Mouse (Mus musculus) heart, embryonic 13.5 days (tissue): ENCODE results near the gene Fam71e1. TPM values are rescaled to one million over a fixed set of nuclear protein-coding genes. Genes with fewer than 3 reads are reported as not detected.

Experiments used
- ATAC-seq: fragments of 200-750 bp; cut with Nextera tagmentation; 2 replicates; pipeline ENCODE4 v1.8.0; 2017; ENCODE audit warnings: moderate TSS enrichment; ENCODE audit not compliant: insufficient number of reproducible peaks, low FRiP score, low TSS enrichment; ENCODE audit errors: extremely low read depth
- H3K27ac ChIP-seq: fragments of 300-500 bp; sonication (generic); replicated peaks from 2 replicates; pipeline ENCODE4 v1.5.1; 2015; ENCODE audit warnings: moderate library complexity, mild to moderate bottlenecking, inconsistent platforms
- H3K27me3 ChIP-seq: fragments of 300-500 bp; sonication (generic); replicated peaks from 2 replicates; pipeline ENCODE4 v1.6.1; 2015; ENCODE audit warnings: mild to moderate bottlenecking, inconsistent platforms
- H3K36me3 ChIP-seq: fragments of 300-500 bp; sonication (generic); 2 replicates; pipeline ENCODE4 v1.6.1; 2015; ENCODE audit warnings: mild to moderate bottlenecking, inconsistent platforms
- H3K4me1 ChIP-seq: fragments of 300-500 bp; sonication (generic); 2 replicates; pipeline ENCODE4 v1.6.1; 2015; ENCODE audit warnings: inconsistent platforms
- H3K4me2 ChIP-seq: fragments of 300-500 bp; sonication (generic); 2 replicates; pipeline ENCODE4 v1.6.1; 2015; ENCODE audit warnings: inconsistent platforms, mild to moderate bottlenecking, moderate library complexity
- H3K4me3 ChIP-seq: fragments of 300-500 bp; sonication (generic); 2 replicates; pipeline ENCODE4 v1.5.1; 2015; ENCODE audit warnings: moderate library complexity, mild to moderate bottlenecking, inconsistent platforms
- H3K9ac ChIP-seq: fragments of 300-500 bp; sonication (generic); 2 replicates; pipeline ENCODE4 v1.6.1; 2015; ENCODE audit warnings: inconsistent platforms, mild to moderate bottlenecking, moderate library complexity
- H3K9me3 ChIP-seq: fragments of 300-500 bp; sonication (generic); 2 replicates; pipeline ENCODE4 v1.6.1; 2016; ENCODE audit warnings: inconsistent platforms
- WGBS: fragments of 180-500 bp; shearing (Covaris S2); methylation state at CpG from one replicate; pipeline ENCODE4 v1.1.7; 2015; ENCODE audit warnings: mixed read lengths; 5-methylcytosine and 5-hydroxymethylcytosine counted together
- polyA plus RNA-seq: library from polyadenylated mRNA; unstranded; fragments of >200 nt; fragmentation: Nextera tagmentation; extraction: Ambion mirVana; gene quantifications from 2 replicates; pipeline ENCODE4 v1.2.1, GENCODE M21; 2015

Fam71e1 gene
- polyA plus RNA-seq, 1 experiment from 2014 or later, result 9.1 TPM

- Histone ChIP-seq H3K4me2 (peak overlapping the region; percentile 80), H3K9me3 (no peaks in the 10 kb centered on the region), H3K4me3 (peak overlapping the region; percentile 63), H3K27ac (peak overlapping the region; percentile 99), H3K4me1 (peaks cover 72% of the 10 kb centered on the region), H3K27me3 (peaks cover 8% of the 10 kb centered on the region; the same call in 1 of the 2 replicates), H3K36me3 (peaks cover 6% of the 10 kb centered on the region), H3K9ac (peak overlapping the region; percentile 97)
- peak; percentile 65 for ATAC-seq
- 11% methylated on average over 9 of the region's 9 CpGs for whole genome bisulfite sequencing
These were observed 23.3 kb upstream of the Fam71e1 start for GRCm38 (mm10) chr7:44472961-44473646.

DNA sequence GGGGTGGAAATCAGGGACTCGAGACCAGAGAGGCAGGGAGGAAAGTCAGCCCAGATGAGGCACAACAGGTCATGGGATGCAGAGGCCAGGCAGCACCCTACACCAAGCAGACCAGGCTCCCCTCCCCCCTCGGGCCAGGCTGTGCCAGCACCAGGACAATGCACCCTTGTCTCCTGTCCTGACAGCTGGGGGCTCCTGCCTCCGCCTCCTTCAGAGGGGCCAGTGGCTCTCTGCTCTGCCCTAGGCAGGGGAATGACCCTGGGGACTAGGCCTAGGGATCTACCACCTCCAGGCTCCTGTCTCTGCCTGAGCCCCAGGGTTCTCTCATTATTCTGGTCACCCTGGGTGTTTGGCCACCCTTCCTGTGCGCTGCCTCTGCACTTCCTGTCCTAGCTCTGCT, 22.0 kb upstream of the Fam71e1 start:
- Histone ChIP-seq H3K9ac (peak overlapping the region; percentile 97), H3K9me3 (no peaks in the 10 kb centered on the region), H3K36me3 (peaks cover 3% of the 10 kb centered on the region), H3K27ac (peak overlapping the region; percentile 99), H3K4me2 (peak overlapping the region; percentile 80), H3K4me3 (peak overlapping the region; percentile 63), H3K4me1 (peaks cover 66% of the 10 kb centered on the region), H3K27me3 (peaks cover 14% of the 10 kb centered on the region; the same call in 1 of the 2 replicates)
- WGBS, result 15% methylated on average over 4 of the region's 4 CpGs
- ATAC-seq, result no peak

DNA sequence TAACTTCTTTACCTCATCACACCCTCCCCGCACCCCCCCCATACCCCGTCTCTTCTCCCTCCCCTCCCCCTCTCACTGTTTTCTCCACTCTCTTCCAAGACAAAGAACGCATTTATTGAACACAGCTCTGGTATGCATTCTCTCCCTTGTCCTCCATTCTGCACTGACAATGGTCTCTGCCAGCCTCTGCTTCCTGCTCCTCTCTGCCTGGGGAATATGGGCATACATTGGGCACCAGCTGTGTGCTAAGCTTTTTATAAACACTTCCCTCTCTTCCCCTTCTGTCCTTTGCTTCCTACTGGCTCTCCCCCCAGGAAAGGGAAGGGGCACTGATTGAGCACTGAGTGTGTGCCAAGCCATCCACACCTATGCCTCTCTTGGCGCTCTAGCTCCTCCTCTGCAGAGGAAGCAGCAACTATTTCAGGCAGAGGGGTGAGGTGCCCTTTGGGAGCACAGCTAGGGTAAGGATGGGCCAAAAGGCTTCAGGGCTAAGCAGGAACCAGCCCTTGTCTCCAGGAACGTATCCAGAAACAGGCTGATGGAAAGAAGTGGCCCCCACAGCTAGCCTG, 21.3 kb upstream of the Fam71e1 start:
- Histone ChIP-seq H3K9ac (peak overlapping the region; percentile 97), H3K27ac (peak overlapping the region; percentile 99), H3K4me1 (peaks cover 63% of the 10 kb centered on the region), H3K9me3 (no peaks in the 10 kb centered on the region), H3K36me3 (no peaks in the 10 kb centered on the region), H3K4me3 (peak overlapping the region; percentile 63), H3K27me3 (peaks cover 17% of the 10 kb centered on the region; the same call in 1 of the 2 replicates), H3K4me2 (peak overlapping the region; percentile 80)
- 21% methylated on average over 5 of the region's 5 CpGs for WGBS
- no peak for ATAC-seq

DNA sequence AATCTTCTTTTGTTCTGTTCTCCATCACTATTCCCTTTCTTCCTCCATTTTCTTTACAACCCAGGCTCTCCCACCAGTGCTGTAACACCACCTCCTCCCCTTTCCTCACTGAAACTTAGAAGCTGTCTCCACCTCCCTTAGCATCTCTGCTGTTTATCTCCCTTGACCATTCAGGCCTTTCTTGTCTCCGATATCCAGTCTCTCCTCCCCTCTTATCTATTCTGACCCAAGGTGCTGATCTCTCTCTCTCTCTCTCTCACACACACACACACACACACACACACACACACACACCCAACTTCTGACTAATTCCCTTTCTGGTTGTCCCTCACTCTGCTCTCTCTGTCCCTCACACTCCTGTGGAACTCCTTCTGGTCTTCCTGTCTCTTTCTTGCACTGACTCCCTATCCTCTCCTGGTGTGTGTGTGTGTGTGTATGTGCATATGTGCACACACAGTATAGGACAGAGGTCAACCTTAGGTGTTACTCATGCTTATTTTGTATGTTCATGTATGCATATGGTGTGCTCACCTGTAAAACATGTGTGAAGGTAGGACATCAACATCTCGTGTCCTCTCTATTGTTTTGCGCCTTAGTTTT, 13.4 kb upstream of the Fam71e1 start:
- peaks cover 24% of the 10 kb centered on the region for H3K27me3 ChIP-seq
- H3K4me2 ChIP-seq, result peak overlapping the region; percentile 70
- peak overlapping the region; percentile 79 for H3K9ac ChIP-seq
- H3K9me3 ChIP-seq, result no peaks in the 10 kb centered on the region
- peak overlapping the region; percentile 79 for H3K27ac ChIP-seq
- ATAC-seq, result peak; percentile 47; the same call in 1 of the 2 replicates
- WGBS, result 43% methylated on average over 3 of the region's 3 CpGs
- H3K36me3 ChIP-seq, result peaks cover 27% of the 10 kb centered on the region
- H3K4me1 ChIP-seq, result peaks cover 68% of the 10 kb centered on the region
- H3K4me3 ChIP-seq, result peak overlapping the region; percentile 43

DNA sequence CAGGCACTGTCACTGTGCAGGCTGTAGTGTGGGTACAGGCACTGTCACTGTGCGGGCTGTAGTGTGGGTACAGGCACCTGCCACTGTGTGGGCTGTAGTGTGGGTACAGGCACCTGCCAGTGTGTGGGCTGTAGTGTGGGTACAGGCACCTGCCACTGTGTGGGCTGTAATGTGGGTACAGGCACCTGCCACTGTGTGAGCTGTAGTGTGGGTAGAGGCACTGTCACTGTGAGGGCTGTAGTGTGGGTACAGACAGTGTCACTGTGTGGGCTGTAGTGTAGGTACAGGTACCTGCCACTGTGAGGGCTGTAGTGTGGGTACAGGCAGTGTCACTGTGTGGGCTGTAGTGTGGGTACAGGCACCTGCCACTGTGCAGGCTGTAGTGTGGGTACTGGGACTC, 12.3 kb upstream of the Fam71e1 start:
- peak overlapping the region; percentile 23 for H3K4me3 ChIP-seq
- no peaks in the 10 kb centered on the region for H3K9me3 ChIP-seq
- WGBS, result 90% methylated on average over 1 of the region's 1 CpGs
- peaks cover 19% of the 10 kb centered on the region for H3K27me3 ChIP-seq
- H3K36me3 ChIP-seq, result peaks cover 34% of the 10 kb centered on the region
- H3K4me2 ChIP-seq, result peak overlapping the region; percentile 55
- no peak for ATAC-seq
- peaks cover 64% of the 10 kb centered on the region for H3K4me1 ChIP-seq
- peak overlapping the region; percentile 63 for H3K9ac ChIP-seq
- peak overlapping the region; percentile 65 for H3K27ac ChIP-seq

- ATAC-seq, result no peak
- H3K4me1 ChIP-seq, result peaks cover 59% of the 10 kb centered on the region
- WGBS, result 23% methylated on average over 5 of the region's 5 CpGs
- H3K9me3 ChIP-seq, result no peaks in the 10 kb centered on the region
- peak overlapping the region; percentile 55 for H3K4me2 ChIP-seq
- H3K27me3 ChIP-seq, result peaks cover 13% of the 10 kb centered on the region
- peak overlapping the region; percentile 65 for H3K27ac ChIP-seq
- peak overlapping the region; percentile 23; the same call in 1 of the 2 replicates for H3K4me3 ChIP-seq
- peaks cover 41% of the 10 kb centered on the region for H3K36me3 ChIP-seq
- H3K9ac ChIP-seq, result peak overlapping the region; percentile 63; the same call in 1 of the 2 replicates
These were observed 11.4 kb upstream of the Fam71e1 start for GRCm38 (mm10) chr7:44484841-44485571.

DNA sequence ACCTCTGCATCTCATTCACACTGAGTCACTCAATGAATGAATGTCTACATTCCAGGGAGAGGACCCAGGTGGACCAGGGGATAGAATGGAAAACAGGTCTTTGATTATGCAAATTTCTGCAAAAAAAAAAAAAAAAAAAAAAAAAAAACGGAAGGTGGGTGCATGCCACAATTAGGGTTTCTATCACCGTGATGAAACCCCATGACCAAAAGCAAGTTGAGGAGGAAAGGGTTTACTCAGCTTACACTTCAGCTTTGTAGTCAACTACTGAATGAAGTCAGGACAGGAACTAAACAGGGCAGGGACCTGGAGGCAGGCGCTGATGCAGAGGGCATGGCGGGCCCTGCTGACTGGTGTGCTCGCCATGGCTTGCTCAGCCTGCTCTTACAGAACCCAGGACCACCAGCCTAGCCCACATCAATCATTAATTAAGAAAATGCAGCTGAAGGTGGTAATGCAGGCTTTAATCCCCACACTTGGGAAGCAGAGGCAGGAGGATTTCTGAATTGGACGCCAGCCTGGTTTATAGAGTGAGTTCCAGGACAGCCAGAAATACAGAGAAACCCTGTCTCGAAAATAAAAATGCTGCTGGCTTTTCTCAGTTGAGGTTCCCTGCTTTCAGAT, 10.7 kb upstream of the Fam71e1 start:
- peaks cover 8% of the 10 kb centered on the region for H3K27me3 ChIP-seq
- peaks cover 48% of the 10 kb centered on the region for H3K36me3 ChIP-seq
- 57% methylated on average over 7 of the region's 7 CpGs for WGBS
- H3K9ac ChIP-seq, result peak overlapping the region; percentile 47; the same call in 1 of the 2 replicates
- no peak overlapping the region for H3K4me3 ChIP-seq
- ATAC-seq, result no peak
- peaks cover 59% of the 10 kb centered on the region for H3K4me1 ChIP-seq
- H3K27ac ChIP-seq, result peak overlapping the region; percentile 60
- no peaks in the 10 kb centered on the region for H3K9me3 ChIP-seq
- no peak overlapping the region for H3K4me2 ChIP-seq

DNA sequence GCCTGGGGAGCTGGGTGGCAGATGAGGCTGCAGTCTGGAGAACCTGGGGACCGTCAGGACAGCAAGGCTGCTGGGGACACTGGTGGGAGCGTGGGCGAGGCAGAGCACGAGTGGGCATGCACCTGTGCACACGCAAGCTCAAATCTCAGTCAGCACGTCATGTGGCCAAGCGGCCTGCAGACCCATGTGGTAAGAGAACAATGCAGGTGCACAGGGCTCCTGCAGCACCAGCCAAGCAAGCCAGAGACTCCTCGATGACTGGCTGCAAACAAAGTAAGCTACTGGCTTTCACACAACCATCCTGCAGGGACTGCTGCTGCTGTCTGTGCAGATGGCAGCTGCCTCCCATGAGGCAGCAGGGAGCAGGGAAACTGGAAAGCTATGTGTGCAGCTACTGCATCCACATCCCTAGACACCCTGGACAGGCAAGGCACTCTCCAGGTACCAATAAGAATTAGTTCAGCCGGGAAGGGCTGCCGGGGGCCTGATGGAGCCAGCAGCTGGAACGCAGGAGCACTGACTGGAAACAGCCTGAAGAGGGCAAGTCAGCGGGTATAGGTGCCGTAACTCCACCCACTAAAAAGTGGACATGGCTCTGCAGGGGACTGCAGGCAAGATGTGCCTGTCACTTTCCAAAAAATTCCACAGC, 9.3 kb upstream of the Fam71e1 start:
- no peak overlapping the region for H3K4me2 ChIP-seq
- 42% methylated on average over 13 of the region's 13 CpGs for WGBS
- H3K27me3 ChIP-seq, result peaks cover 5% of the 10 kb centered on the region
- H3K9ac ChIP-seq, result 0 out of 2 replicates have a peak overlapping the region, but pooled peaks have one; percentile 44
- no peak overlapping the region for H3K4me3 ChIP-seq
- 0 out of 2 replicates have a peak, but pooled peaks have one; percentile 6 for ATAC-seq
- H3K4me1 ChIP-seq, result peaks cover 52% of the 10 kb centered on the region
- no peaks in the 10 kb centered on the region for H3K9me3 ChIP-seq
- peak overlapping the region; percentile 60 for H3K27ac ChIP-seq
- peaks cover 62% of the 10 kb centered on the region for H3K36me3 ChIP-seq

DNA sequence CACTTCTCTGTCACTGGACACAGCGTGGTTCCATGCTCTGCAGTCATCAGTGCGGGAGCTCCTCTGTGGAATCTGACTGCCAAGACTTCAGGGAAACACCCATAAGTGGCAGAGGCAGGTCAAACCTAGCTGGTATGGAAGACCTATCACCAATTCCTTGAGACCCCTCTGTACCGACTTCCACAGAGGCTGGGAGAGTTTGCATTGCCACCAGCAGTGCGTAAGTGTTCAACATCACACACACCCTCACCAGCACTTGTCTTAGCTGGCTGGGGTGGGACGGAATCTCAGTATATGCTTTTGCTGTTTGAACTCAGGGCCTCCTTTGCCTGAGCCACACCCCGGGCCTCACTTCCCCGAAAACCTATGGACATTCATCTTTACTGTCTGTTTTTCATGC, 8.4 kb upstream of the Fam71e1 start:
- WGBS, result 78% methylated on average over 7 of the region's 7 CpGs
- Histone ChIP-seq H3K9me3 (no peaks in the 10 kb centered on the region), H3K4me2 (no peak overlapping the region), H3K4me3 (no peak overlapping the region), H3K4me1 (peaks cover 43% of the 10 kb centered on the region), H3K9ac (no peak overlapping the region; the same call in 1 of the 2 replicates), H3K27ac (no peak overlapping the region), H3K27me3 (no peaks in the 10 kb centered on the region), H3K36me3 (peaks cover 66% of the 10 kb centered on the region)
- no peak for ATAC-seq

DNA sequence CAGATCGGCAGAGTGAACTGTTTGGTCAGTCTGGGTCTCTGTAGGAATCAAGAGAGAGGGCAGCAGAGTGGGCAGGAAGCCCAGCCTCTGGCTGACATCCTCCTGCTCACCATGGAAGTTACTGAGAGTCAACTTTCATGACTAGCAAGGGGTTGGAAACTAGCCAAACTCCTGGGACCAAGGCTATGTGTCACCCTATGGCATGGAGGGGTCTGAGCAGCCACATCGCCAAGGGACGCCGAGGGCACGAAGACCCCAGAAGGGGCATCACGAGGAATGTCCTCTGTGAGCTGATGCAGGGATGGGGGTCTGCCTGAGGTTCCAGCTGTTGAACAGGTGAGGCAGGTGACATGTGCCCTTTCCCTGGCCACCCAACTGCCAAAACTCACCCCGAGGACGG, 7.8 kb upstream of the Fam71e1 start:
- Histone ChIP-seq H3K9me3 (no peaks in the 10 kb centered on the region), H3K27ac (no peak overlapping the region), H3K4me2 (no peak overlapping the region), H3K36me3 (peaks cover 70% of the 10 kb centered on the region), H3K27me3 (no peaks in the 10 kb centered on the region), H3K4me3 (no peak overlapping the region), H3K9ac (no peak overlapping the region), H3K4me1 (peaks cover 39% of the 10 kb centered on the region)
- ATAC-seq, result no peak
- whole genome bisulfite sequencing, result 85% methylated on average over 8 of the region's 8 CpGs
